Mouse (Mus musculus): ENCODE measurements around the gene Hbb-bs. TPM values are rescaled to one million over a fixed set of nuclear protein-coding genes. Genes with fewer than 3 reads are reported as not detected.
"Not testable (repeated sequence)": the region's sequence is repeated elsewhere in the genome, so short reads cannot be mapped to it uniquely, and the experiment has no call there.

Hbb-bs gene
- polyA plus RNA-seq, 1 experiment from 2014 or later, result 567 TPM

- H3K9me3 ChIP-seq, result no peaks in the 10 kb centered on the region
- H3K9ac ChIP-seq, result no peak overlapping the region
Measured at GRCm38 (mm10) chr7:103809801-103810155, 18.1 kb downstream of the Hbb-bs start.

GRCm38 (mm10) chr7:103808971-103809800 lies 18.7 kb downstream of the Hbb-bs start:
- 72% methylated on average over 5 of the region's 5 CpGs for WGBS
- H3K9ac ChIP-seq, result no peak overlapping the region

More at GRCm38 (mm10) chr7:103809801-103810155, 18.1 kb downstream of the Hbb-bs start:
- Histone ChIP-seq H3K36me3 (no peaks in the 10 kb centered on the region), H3K27me3 (replicated peaks) (no peaks in the 10 kb centered on the region), H3K4me3 (no peak overlapping the region), H3K27ac (no peak overlapping the region), H3K4me2 (replicated peaks) (no peak overlapping the region), H3K4me1 (no peaks in the 10 kb centered on the region)
- ATAC-seq (ENCODE audit: low FRiP score, low read depth), result no peak
- 87% methylated on average over 1 of the region's 1 CpGs for WGBS

GRCm38 (mm10) chr7:103808120-103808519 lies 19.8 kb downstream of the Hbb-bs start:
- H3K27me3 ChIP-seq (replicated peaks); H3K27ac ChIP-seq; H3K36me3 ChIP-seq; H3K9me3 ChIP-seq; H3K9ac ChIP-seq; H3K4me1 ChIP-seq; ATAC-seq (ENCODE audit: low FRiP score, low read depth); H3K4me3 ChIP-seq; H3K4me2 ChIP-seq (replicated peaks): not testable (repeated sequence)
- 80% methylated on average over 2 of the region's 2 CpGs for WGBS

More at GRCm38 (mm10) chr7:103808971-103809800, 18.7 kb downstream of the Hbb-bs start:
- H3K9me3 ChIP-seq, result no peaks in the 10 kb centered on the region
- no peak overlapping the region for H3K4me2 ChIP-seq (replicated peaks)
- no peaks in the 10 kb centered on the region for H3K27me3 ChIP-seq (replicated peaks)
- no peaks in the 10 kb centered on the region for H3K4me1 ChIP-seq
- H3K36me3 ChIP-seq, result no peaks in the 10 kb centered on the region
- ATAC-seq (ENCODE audit: low FRiP score, low read depth), result no peak
- H3K27ac ChIP-seq, result no peak overlapping the region
- no peak overlapping the region for H3K4me3 ChIP-seq

GRCm38 (mm10) chr7:103806856-103807255 lies 21.0 kb downstream of the Hbb-bs start:
- Histone ChIP-seq H3K9me3 (no peaks in the 10 kb centered on the region), H3K27ac (no peak overlapping the region), H3K4me2 (replicated peaks) (no peak overlapping the region), H3K27me3 (replicated peaks) (no peaks in the 10 kb centered on the region), H3K9ac (no peak overlapping the region), H3K36me3 (no peaks in the 10 kb centered on the region), H3K4me1 (no peaks in the 10 kb centered on the region), H3K4me3 (no peak overlapping the region)
- ATAC-seq (ENCODE audit: low FRiP score, low read depth), result no peak
- 60% methylated on average over 1 of the region's 1 CpGs for WGBS

GRCm38 (mm10) chr7:103792669-103793388 lies 35.1 kb downstream of the Hbb-bs start:
- Histone ChIP-seq H3K4me1 (no peaks in the 10 kb centered on the region), H3K27ac (no peak overlapping the region), H3K4me2 (replicated peaks) (no peak overlapping the region), H3K27me3 (replicated peaks) (no peaks in the 10 kb centered on the region), H3K9ac (no peak overlapping the region), H3K4me3 (no peak overlapping the region), H3K9me3 (no peaks in the 10 kb centered on the region), H3K36me3 (no peaks in the 10 kb centered on the region)
- WGBS, result 39% methylated on average over 4 of the region's 4 CpGs
- ATAC-seq (ENCODE audit: low FRiP score, low read depth), result no peak

GRCm38 (mm10) chr7:103791721-103792120 lies 36.2 kb downstream of the Hbb-bs start, which contains the start of gene Olfr67:
Gene Olfr67 (minus strand): TSS chr7:103791821.
- H3K36me3 ChIP-seq, result no peaks in the 10 kb centered on the region
- ATAC-seq (ENCODE audit: low FRiP score, low read depth), result no peak

GRCm38 (mm10) chr7:103779598-103779997 lies 48.3 kb downstream of the Hbb-bs start, which contains the start of gene Olfr68:
Gene Olfr68 (minus strand): TSS chr7:103779698.
- Histone ChIP-seq H3K27ac (no peak within 1 kb of the TSS), H3K9me3 (no peaks in the 10 kb centered on the region), H3K27me3 (replicated peaks) (no peaks in the 10 kb centered on the region), H3K4me3 (no peak within 1 kb of the TSS), H3K36me3 (no peaks in the 10 kb centered on the region), H3K9ac (no peak within 1 kb of the TSS), H3K4me1 (no peaks in the 10 kb centered on the region), H3K4me2 (replicated peaks) (no peak within 1 kb of the TSS)
- ATAC-seq (ENCODE audit: low FRiP score, low read depth), result no peak
- WGBS, result 80% methylated on average over 3 of the region's 3 CpGs

More at GRCm38 (mm10) chr7:103791721-103792120, 36.2 kb downstream of the Hbb-bs start, which contains the start of gene Olfr67:
- H3K4me3 ChIP-seq, result no peak within 1 kb of the TSS
- no peaks in the 10 kb centered on the region for H3K9me3 ChIP-seq
- H3K4me1 ChIP-seq, result no peaks in the 10 kb centered on the region
- no peak within 1 kb of the TSS for H3K4me2 ChIP-seq (replicated peaks)
- WGBS, result 88% methylated on average over 3 of the region's 3 CpGs
- H3K27me3 ChIP-seq (replicated peaks), result no peaks in the 10 kb centered on the region
- H3K9ac ChIP-seq, result no peak within 1 kb of the TSS
- H3K27ac ChIP-seq, result no peak within 1 kb of the TSS

GRCm38 (mm10) chr7:103777652-103778051 lies 50.2 kb downstream of the Hbb-bs start:
- 89% methylated on average over 4 of the region's 4 CpGs for WGBS
- not testable (repeated sequence) for H3K27ac ChIP-seq

More at GRCm38 (mm10) chr7:103777652-103778051, 50.2 kb downstream of the Hbb-bs start:
- not testable (repeated sequence) for H3K9me3 ChIP-seq; H3K4me3 ChIP-seq; H3K9ac ChIP-seq; ATAC-seq (ENCODE audit: low FRiP score, low read depth); H3K4me1 ChIP-seq; H3K4me2 ChIP-seq (replicated peaks); H3K36me3 ChIP-seq; H3K27me3 ChIP-seq (replicated peaks)

Other genes starting within 250 kb of the Hbb-bs start
- not detected in 2 replicates for gene Olfr618, start 238.0 kb downstream of the Hbb-bs start, polyA plus RNA-seq (2016; fragmentation: Nextera tagmentation; extraction: Ambion mirVana)
- gene Olfr619, start 227.5 kb downstream of the Hbb-bs start, polyA plus RNA-seq (2016; fragmentation: Nextera tagmentation; extraction: Ambion mirVana), result not detected in 2 replicates
- gene Olfr620, start 215.6 kb downstream of the Hbb-bs start, polyA plus RNA-seq (2016; fragmentation: Nextera tagmentation; extraction: Ambion mirVana), result not detected in 2 replicates
- gene Olfr622, start 185.4 kb downstream of the Hbb-bs start, polyA plus RNA-seq (2016; fragmentation: Nextera tagmentation; extraction: Ambion mirVana), result not detected in 2 replicates
- gene Olfr623, start 164.4 kb downstream of the Hbb-bs start, polyA plus RNA-seq (2016; fragmentation: Nextera tagmentation; extraction: Ambion mirVana), result not detected in 2 replicates
- gene Olfr624, start 156.9 kb downstream of the Hbb-bs start, polyA plus RNA-seq (2016; fragmentation: Nextera tagmentation; extraction: Ambion mirVana), result not detected in 2 replicates
- gene Olfr625-ps1, start 145.4 kb downstream of the Hbb-bs start, polyA plus RNA-seq (2016; fragmentation: Nextera tagmentation; extraction: Ambion mirVana), result not detected in 2 replicates
- not detected in 2 replicates for gene Olfr243, start 113.4 kb downstream of the Hbb-bs start, polyA plus RNA-seq (2016; fragmentation: Nextera tagmentation; extraction: Ambion mirVana)
- gene Olfr628, start 97.7 kb downstream of the Hbb-bs start, polyA plus RNA-seq (2016; fragmentation: Nextera tagmentation; extraction: Ambion mirVana), result not detected in 2 replicates
- not detected in 2 replicates for gene Olfr629, start 83.2 kb downstream of the Hbb-bs start, polyA plus RNA-seq (2016; fragmentation: Nextera tagmentation; extraction: Ambion mirVana)
- not detected in 2 replicates for gene Olfr630, start 70.8 kb downstream of the Hbb-bs start, polyA plus RNA-seq (2016; fragmentation: Nextera tagmentation; extraction: Ambion mirVana)
- gene Olfr69, start 56.5 kb downstream of the Hbb-bs start, polyA plus RNA-seq (2016; fragmentation: Nextera tagmentation; extraction: Ambion mirVana), result not detected in 2 replicates
- not detected in 2 replicates for gene Olfr68, start 48.4 kb downstream of the Hbb-bs start, polyA plus RNA-seq (2016; fragmentation: Nextera tagmentation; extraction: Ambion mirVana)
- gene Olfr67, start 36.3 kb downstream of the Hbb-bs start, polyA plus RNA-seq (2016; fragmentation: Nextera tagmentation; extraction: Ambion mirVana), result not detected in 2 replicates
- gene Hbb-bt, start 14.1 kb downstream of the Hbb-bs start, polyA plus RNA-seq (2016; fragmentation: Nextera tagmentation; extraction: Ambion mirVana), result 662 and 699 TPM in 2 replicates
- gene Hbb-bh2, start 12.4 kb upstream of the Hbb-bs start, polyA plus RNA-seq (2016; fragmentation: Nextera tagmentation; extraction: Ambion mirVana), result 0.38 TPM in 1 of 2 replicates, not detected in the other
- 483 and 495 TPM in 2 replicates for gene Hbb-bh1, start 15.1 kb upstream of the Hbb-bs start, polyA plus RNA-seq (2016; fragmentation: Nextera tagmentation; extraction: Ambion mirVana)
- gene Hbb-y, start 25.1 kb upstream of the Hbb-bs start, polyA plus RNA-seq (2016; fragmentation: Nextera tagmentation; extraction: Ambion mirVana), result 6,731 and 6,931 TPM in 2 replicates
- not detected in 2 replicates for gene Olfr66, start 58.2 kb upstream of the Hbb-bs start, polyA plus RNA-seq (2016; fragmentation: Nextera tagmentation; extraction: Ambion mirVana)
- gene Olfr64, start 66.4 kb upstream of the Hbb-bs start, polyA plus RNA-seq (2016; fragmentation: Nextera tagmentation; extraction: Ambion mirVana), result not detected in 2 replicates
- gene Olfr65, start 75.4 kb upstream of the Hbb-bs start, polyA plus RNA-seq (2016; fragmentation: Nextera tagmentation; extraction: Ambion mirVana), result not detected in 2 replicates
- not detected in 2 replicates for gene Olfr631, start 100.7 kb upstream of the Hbb-bs start, polyA plus RNA-seq (2016; fragmentation: Nextera tagmentation; extraction: Ambion mirVana)
- gene Olfr632, start 106.3 kb upstream of the Hbb-bs start, polyA plus RNA-seq (2016; fragmentation: Nextera tagmentation; extraction: Ambion mirVana), result not detected in 2 replicates
- not detected in 2 replicates for gene Olfr633, start 116.3 kb upstream of the Hbb-bs start, polyA plus RNA-seq (2016; fragmentation: Nextera tagmentation; extraction: Ambion mirVana)
- gene Olfr635, start 143.1 kb upstream of the Hbb-bs start, polyA plus RNA-seq (2016; fragmentation: Nextera tagmentation; extraction: Ambion mirVana), result not detected in 2 replicates
- gene Olfr638, start 170.7 kb upstream of the Hbb-bs start, polyA plus RNA-seq (2016; fragmentation: Nextera tagmentation; extraction: Ambion mirVana), result not detected in 2 replicates
- gene Olfr639, start 189.2 kb upstream of the Hbb-bs start, polyA plus RNA-seq (2016; fragmentation: Nextera tagmentation; extraction: Ambion mirVana), result not detected in 2 replicates
- not detected in 2 replicates for gene Olfr640, start 197.5 kb upstream of the Hbb-bs start, polyA plus RNA-seq (2016; fragmentation: Nextera tagmentation; extraction: Ambion mirVana)
- gene Olfr641, start 207.3 kb upstream of the Hbb-bs start, polyA plus RNA-seq (2016; fragmentation: Nextera tagmentation; extraction: Ambion mirVana), result not detected in 2 replicates
- gene Olfr642, start 224.6 kb upstream of the Hbb-bs start, polyA plus RNA-seq (2016; fragmentation: Nextera tagmentation; extraction: Ambion mirVana), result not detected in 2 replicates
- gene 4930516K23Rik, start 233.3 kb upstream of the Hbb-bs start, polyA plus RNA-seq (2016; fragmentation: Nextera tagmentation; extraction: Ambion mirVana), result not detected in 2 replicates
- gene Olfr644, start 243.8 kb upstream of the Hbb-bs start, polyA plus RNA-seq (2016; fragmentation: Nextera tagmentation; extraction: Ambion mirVana), result not detected in 2 replicates